Mouse (Mus musculus): ENCODE results near the gene Cog5. TPM values are rescaled to one million over a fixed set of nuclear protein-coding genes. Genes with fewer than 3 reads are reported as not detected.

Gene Cog5
- polyA plus RNA-seq, 1 experiment from 2014 or later = 26.9 TPM

GRCm38 (mm10) chr12:31912966-31913551, 258.4 kb downstream of the Cog5 start:
- 81% methylated on average over 6 of the region's 6 CpGs for whole genome bisulfite sequencing

DNA sequence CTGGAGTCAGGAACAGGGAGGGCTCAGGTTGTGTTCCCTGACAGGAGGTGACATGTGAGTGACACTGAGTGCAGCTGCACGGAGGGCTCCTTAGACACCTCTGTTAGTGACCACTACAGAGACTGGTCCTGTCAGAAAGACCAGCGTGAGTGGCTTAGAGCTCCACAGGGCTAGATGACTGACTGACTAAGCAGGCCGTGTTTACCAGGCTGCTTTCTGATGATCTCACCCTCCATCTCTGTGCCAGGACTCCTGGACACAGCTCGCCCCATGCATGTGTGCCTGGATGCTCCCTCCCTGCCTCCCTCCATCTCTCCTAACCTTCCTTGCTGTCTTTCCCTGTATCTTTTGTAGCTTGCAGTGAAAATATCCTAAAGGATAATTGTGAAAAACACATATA, 258.9 kb downstream of the Cog5 start:
- Histone ChIP-seq H3K36me3 (no peaks in the 10 kb centered on the region), H3K4me3 (no peak overlapping the region), H3K27ac (no peak overlapping the region), H3K4me1 (replicated peaks) (no peaks in the 10 kb centered on the region), H3K9me3 (no peaks in the 10 kb centered on the region), H3K27me3 (ENCODE audit: insufficient read depth, poor library complexity, severe bottlenecking) (no peaks in the 10 kb centered on the region)
- DNase-seq (ENCODE audit: low spot score) = no peak
- WGBS = 83% methylated on average over 4 of the region's 4 CpGs

More at GRCm38 (mm10) chr12:31912966-31913551, 258.4 kb downstream of the Cog5 start:
- no peaks in the 10 kb centered on the region for H3K27me3 ChIP-seq (ENCODE audit: insufficient read depth, poor library complexity, severe bottlenecking)
- H3K4me1 ChIP-seq (replicated peaks) = no peaks in the 10 kb centered on the region
- DNase-seq (ENCODE audit: low spot score) = no peak
- no peaks in the 10 kb centered on the region for H3K9me3 ChIP-seq
- H3K27ac ChIP-seq = no peak overlapping the region
- H3K36me3 ChIP-seq = no peaks in the 10 kb centered on the region
- no peak overlapping the region for H3K4me3 ChIP-seq

DNA sequence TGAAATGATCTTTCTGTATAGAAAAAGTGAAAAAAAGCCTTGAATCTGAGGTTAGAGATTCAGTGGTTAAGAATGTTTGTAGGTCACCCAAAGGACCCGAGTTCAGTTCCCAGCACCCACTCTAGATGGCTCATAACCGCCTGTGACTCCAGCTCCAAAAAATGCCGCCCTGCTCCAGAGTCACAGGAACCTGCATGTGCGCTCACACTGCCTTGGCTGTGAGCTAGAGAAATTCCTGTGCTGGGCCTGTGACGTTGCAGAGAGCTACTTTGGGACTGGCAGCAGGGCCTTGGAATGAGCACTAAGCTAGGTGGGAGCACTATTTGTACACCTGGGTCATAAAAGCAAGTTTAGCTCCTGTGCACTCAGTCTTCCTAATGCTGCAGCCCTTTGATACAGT, 262.0 kb downstream of the Cog5 start:
- no peak overlapping the region for H3K27ac ChIP-seq
- H3K36me3 ChIP-seq = peaks cover 10% of the 10 kb centered on the region; the same call in 1 of the 2 replicates
- no peaks in the 10 kb centered on the region for H3K27me3 ChIP-seq (ENCODE audit: insufficient read depth, poor library complexity, severe bottlenecking)
- no peaks in the 10 kb centered on the region for H3K4me1 ChIP-seq (replicated peaks)
- DNase-seq (ENCODE audit: low spot score) = no peak
- no peak overlapping the region for H3K4me3 ChIP-seq
- WGBS = 94% methylated on average over 5 of the region's 5 CpGs
- H3K9me3 ChIP-seq = no peaks in the 10 kb centered on the region

DNA sequence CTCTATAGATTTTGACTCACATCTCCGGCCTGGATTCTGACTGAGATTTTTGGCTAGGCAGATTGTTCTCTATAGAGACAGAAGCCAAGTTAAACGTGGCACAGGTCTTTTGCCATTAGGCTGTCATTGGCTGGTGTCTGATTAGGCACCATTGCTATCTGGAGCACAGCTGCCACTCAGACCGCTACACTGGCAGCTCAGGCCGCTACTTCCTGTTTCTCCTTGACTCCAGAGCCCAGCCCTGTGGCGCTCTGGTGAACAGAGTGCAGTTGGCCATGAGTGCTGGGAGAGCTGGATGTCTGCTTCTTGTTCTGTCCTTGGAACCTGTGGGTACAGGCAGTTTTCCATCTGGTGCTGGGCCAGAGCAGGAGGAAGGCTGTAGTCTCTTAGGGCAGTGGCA, 262.6 kb downstream of the Cog5 start:
- no peaks in the 10 kb centered on the region for H3K4me1 ChIP-seq (replicated peaks)
- no peaks in the 10 kb centered on the region for H3K27me3 ChIP-seq (ENCODE audit: insufficient read depth, poor library complexity, severe bottlenecking)
- H3K27ac ChIP-seq = no peak overlapping the region; the same call in 1 of the 2 replicates
- no peak overlapping the region for H3K4me3 ChIP-seq
- no peaks in the 10 kb centered on the region for H3K9me3 ChIP-seq
- WGBS = 89% methylated on average over 5 of the region's 5 CpGs
- DNase-seq (ENCODE audit: low spot score) = no peak
- H3K36me3 ChIP-seq = peaks cover 10% of the 10 kb centered on the region; the same call in 1 of the 2 replicates

GRCm38 (mm10) chr12:31920464-31921405, 266.1 kb downstream of the Cog5 start:
- H3K27ac ChIP-seq = no peak overlapping the region
- peaks cover 28% of the 10 kb centered on the region for H3K36me3 ChIP-seq
- DNase-seq (ENCODE audit: low spot score) = no peak
- H3K4me1 ChIP-seq (replicated peaks) = no peaks in the 10 kb centered on the region
- no peaks in the 10 kb centered on the region for H3K27me3 ChIP-seq (ENCODE audit: insufficient read depth, poor library complexity, severe bottlenecking)
- 85% methylated on average over 18 of the region's 18 CpGs for WGBS
- H3K4me3 ChIP-seq = no peak overlapping the region
- no peaks in the 10 kb centered on the region for H3K9me3 ChIP-seq

DNA sequence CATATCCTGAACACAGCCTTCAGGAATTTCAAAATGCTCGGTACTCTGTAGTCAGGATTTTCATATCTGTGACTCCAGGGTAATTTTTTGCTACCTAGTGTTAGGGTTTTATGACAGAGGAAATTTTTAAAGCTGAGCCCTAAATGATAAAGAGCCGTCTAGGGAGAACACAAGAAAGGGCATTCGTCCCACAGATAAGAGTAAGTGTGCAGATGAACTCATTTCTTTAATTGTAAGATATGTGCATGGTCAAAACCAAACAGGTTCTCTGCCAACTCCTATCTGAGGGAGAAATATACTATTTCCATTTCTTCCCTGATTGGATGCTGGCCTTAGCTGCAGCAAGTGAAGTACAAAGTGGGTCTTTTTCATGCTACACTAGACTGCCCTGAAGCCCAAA, 269.5 kb downstream of the Cog5 start:
- H3K27ac ChIP-seq = no peak overlapping the region
- H3K9me3 ChIP-seq = no peaks in the 10 kb centered on the region
- H3K4me3 ChIP-seq = no peak overlapping the region
- H3K36me3 ChIP-seq = peaks cover 58% of the 10 kb centered on the region
- no peaks in the 10 kb centered on the region for H3K27me3 ChIP-seq (ENCODE audit: insufficient read depth, poor library complexity, severe bottlenecking)
- DNase-seq (ENCODE audit: low spot score) = no peak
- H3K4me1 ChIP-seq (replicated peaks) = no peaks in the 10 kb centered on the region
- 92% methylated on average over 3 of the region's 3 CpGs for WGBS

DNA sequence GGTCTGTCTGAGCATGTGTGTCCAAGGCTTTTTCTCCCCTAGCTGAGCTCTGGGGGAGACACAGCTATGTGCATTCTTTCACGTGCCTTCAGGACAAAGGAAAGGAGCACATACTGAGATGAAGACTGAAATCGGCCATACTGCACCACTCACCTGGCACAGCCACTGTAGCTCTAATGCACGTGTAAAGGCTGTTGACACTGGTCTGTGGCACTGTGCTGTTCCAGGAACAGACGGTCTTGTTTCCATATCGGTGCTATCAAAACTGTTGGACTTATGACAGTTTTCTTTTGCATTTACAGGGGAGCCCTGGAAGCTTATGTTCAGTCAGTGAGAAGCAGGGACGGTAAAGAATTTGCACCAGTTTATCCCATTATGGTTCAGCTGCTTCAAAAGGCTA, 270.7 kb downstream of the Cog5 start:
- H3K4me1 ChIP-seq (replicated peaks) = no peaks in the 10 kb centered on the region
- no peak overlapping the region for H3K4me3 ChIP-seq
- WGBS = 92% methylated on average over 6 of the region's 6 CpGs
- H3K27ac ChIP-seq = no peak overlapping the region
- H3K36me3 ChIP-seq = peaks cover 64% of the 10 kb centered on the region
- no peaks in the 10 kb centered on the region for H3K9me3 ChIP-seq
- no peak for DNase-seq (ENCODE audit: low spot score)
- no peaks in the 10 kb centered on the region for H3K27me3 ChIP-seq (ENCODE audit: insufficient read depth, poor library complexity, severe bottlenecking)

- no peak overlapping the region for H3K4me3 ChIP-seq
- H3K4me1 ChIP-seq (replicated peaks) = no peaks in the 10 kb centered on the region
- DNase-seq (ENCODE audit: low spot score) = peak; percentile 61
- no peaks in the 10 kb centered on the region for H3K27me3 ChIP-seq (ENCODE audit: insufficient read depth, poor library complexity, severe bottlenecking)
- peaks cover 73% of the 10 kb centered on the region for H3K36me3 ChIP-seq
- H3K27ac ChIP-seq = no peak overlapping the region
- WGBS = 59% methylated on average over 4 of the region's 4 CpGs
- H3K9me3 ChIP-seq = no peaks in the 10 kb centered on the region
These were observed 272.0 kb downstream of the Cog5 start for GRCm38 (mm10) chr12:31926661-31927061.

- no peaks in the 10 kb centered on the region for H3K4me1 ChIP-seq (replicated peaks)
- no peak overlapping the region for H3K27ac ChIP-seq
- H3K9me3 ChIP-seq = no peaks in the 10 kb centered on the region
- H3K27me3 ChIP-seq (ENCODE audit: insufficient read depth, poor library complexity, severe bottlenecking) = no peaks in the 10 kb centered on the region
- DNase-seq (ENCODE audit: low spot score) = no peak
- H3K36me3 ChIP-seq = peaks cover 90% of the 10 kb centered on the region
- 91% methylated on average over 3 of the region's 3 CpGs for WGBS
- no peak overlapping the region for H3K4me3 ChIP-seq
These were observed 273.8 kb downstream of the Cog5 start for GRCm38 (mm10) chr12:31928498-31928897.

DNA sequence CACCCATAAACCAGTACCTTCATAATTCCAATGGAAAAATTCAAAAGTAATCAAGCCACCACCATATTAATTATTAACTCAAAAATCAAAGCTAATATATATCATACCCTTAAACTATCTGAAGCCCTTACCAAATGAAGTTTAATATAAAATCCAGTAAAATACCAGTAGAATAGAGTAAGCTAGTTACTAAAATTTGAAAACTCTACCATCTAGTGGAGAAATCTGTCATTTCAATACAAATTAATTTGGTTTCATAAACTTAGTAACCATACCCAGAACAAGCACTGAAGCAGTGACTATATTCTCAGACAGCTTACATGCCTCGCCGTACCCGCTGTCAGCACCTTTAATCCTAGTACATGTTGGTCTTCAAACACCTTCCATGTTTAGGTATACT, 277.1 kb downstream of the Cog5 start:
- Histone ChIP-seq H3K4me3 (no peak overlapping the region), H3K27me3 (ENCODE audit: insufficient read depth, poor library complexity, severe bottlenecking) (no peaks in the 10 kb centered on the region), H3K27ac (no peak overlapping the region), H3K36me3 (peaks cover 95% of the 10 kb centered on the region), H3K9me3 (no peaks in the 10 kb centered on the region), H3K4me1 (replicated peaks) (no peaks in the 10 kb centered on the region)
- WGBS = 97% methylated on average over 3 of the region's 3 CpGs
- DNase-seq (ENCODE audit: low spot score) = no peak

DNA sequence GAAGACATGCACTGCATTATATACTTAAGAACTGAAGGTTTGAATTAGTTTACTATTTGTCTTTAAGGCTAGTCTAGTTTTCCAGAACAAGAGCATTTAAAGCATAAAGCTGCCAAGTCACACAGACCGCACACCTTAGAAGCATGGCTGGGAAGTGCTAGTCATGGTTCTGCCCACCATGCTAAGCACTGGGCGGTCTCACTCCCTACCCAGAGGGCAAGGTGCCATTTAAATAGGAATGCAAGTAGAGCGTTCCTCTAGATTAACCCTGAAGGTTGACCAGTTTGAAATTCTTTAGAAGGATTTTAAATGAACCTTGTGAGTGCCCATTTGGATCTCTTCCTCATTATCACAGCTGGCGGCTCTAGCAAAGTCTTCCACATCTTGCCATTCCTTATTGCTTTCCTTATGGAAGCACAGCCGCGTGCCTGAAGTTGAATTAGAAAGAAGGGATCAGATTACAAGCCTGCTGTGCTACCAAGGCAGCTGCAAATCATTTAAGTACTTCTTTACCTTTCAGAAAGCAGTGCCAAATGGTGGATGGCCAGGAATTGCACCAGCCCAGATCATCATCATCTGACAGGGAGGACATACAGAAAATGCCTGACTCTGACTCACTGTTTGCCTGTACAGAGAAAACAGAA, 282.1 kb downstream of the Cog5 start:
- Histone ChIP-seq H3K27me3 (ENCODE audit: insufficient read depth, poor library complexity, severe bottlenecking) (no peaks in the 10 kb centered on the region), H3K36me3 (peaks cover 96% of the 10 kb centered on the region), H3K27ac (no peak overlapping the region), H3K4me3 (no peak overlapping the region), H3K4me1 (replicated peaks) (no peaks in the 10 kb centered on the region), H3K9me3 (no peaks in the 10 kb centered on the region)
- no peak for DNase-seq (ENCODE audit: low spot score)
- 43% methylated on average over 6 of the region's 6 CpGs for WGBS

- peaks cover 96% of the 10 kb centered on the region for H3K36me3 ChIP-seq
- no peak overlapping the region for H3K4me3 ChIP-seq
- H3K4me1 ChIP-seq (replicated peaks) = no peaks in the 10 kb centered on the region
- H3K27ac ChIP-seq = no peak overlapping the region
- H3K27me3 ChIP-seq (ENCODE audit: insufficient read depth, poor library complexity, severe bottlenecking) = no peaks in the 10 kb centered on the region
- 90% methylated on average over 3 of the region's 3 CpGs for WGBS
- H3K9me3 ChIP-seq = no peaks in the 10 kb centered on the region
- DNase-seq (ENCODE audit: low spot score) = no peak
These were observed 282.9 kb downstream of the Cog5 start for GRCm38 (mm10) chr12:31937613-31938012.

Data from hindbrain, embryonic 10.5 days (tissue).